Mouse (Mus musculus) cerebellum, adult 8-10 months (tissue): Measurements from ENCODE around the gene Ets2.
A peak's percentile ranks its signal among the peaks of the same experiment; 100 is the strongest.

ENCODE experiments used
- DNase-seq: peaks from one replicate; pipeline ENCODE4 v3.0.0; 2022

The Ets2 gene

GRCm38 (mm10) chr16:95701802-95702561 is at the start of gene Ets2:
Gene Ets2 (plus strand): TSS chr16:95702075.
- DNase-seq: peak; percentile 92

GRCm38 (mm10) chr16:95654204-95654611 is 47.7 kb upstream of the Ets2 start:
- DNase-seq: peak; percentile 12

DNA sequence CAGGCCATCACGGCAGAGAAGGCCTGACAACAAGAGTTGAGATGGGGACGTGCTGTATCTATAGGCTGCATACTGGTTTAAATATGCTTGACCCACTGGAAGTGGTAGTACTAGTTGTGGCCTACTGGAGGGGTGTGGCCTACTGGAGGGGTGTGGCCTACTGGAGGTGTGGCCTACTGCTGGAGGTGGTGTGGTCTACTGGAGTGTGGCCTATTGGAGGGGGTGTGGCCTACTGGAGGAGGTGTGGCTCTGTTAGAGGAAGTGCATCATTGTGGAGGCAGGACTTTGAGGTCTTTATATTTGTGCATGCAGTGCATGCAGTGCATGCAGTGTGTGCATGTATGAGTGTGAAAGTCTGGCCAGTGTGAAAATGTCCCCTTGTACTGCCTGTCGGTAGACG is 45.3 kb upstream of the Ets2 start:
- no peak for DNase-seq

- no peak for DNase-seq
Measured at GRCm38 (mm10) chr16:95657187-95657586, 44.7 kb upstream of the Ets2 start.

- DNase-seq: no peak
Measured at GRCm38 (mm10) chr16:95657756-95658155, 44.1 kb upstream of the Ets2 start.

DNA sequence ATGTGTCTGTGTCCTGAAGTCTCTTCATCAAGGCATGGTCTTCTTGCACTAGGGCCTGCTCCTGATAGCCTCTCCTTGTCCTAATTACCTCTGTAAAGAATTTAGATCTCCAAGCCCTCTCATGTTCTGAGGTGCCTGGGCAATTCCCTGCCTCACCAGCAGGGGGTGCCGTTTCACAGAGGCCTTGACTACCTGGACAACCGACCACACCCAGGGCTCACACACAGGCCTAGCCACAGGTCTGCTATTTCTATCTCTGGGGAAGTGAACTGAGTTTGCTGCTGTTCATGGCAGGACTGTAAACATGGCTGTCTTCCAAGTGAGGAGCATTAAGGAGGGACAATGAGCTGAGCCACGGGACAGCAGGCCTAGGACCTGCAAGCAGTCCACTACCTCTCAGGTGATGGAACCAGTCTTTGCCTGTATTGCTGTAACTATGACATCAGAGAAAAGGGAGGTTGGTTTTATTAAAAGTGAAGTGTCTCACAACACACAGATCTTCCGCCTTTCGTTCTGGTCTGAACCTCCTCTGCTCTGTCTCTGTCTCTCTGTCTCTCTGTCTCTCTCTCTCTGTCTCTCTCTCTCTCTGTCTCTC is 42.9 kb upstream of the Ets2 start:
- peak; percentile 30 for DNase-seq

DNA sequence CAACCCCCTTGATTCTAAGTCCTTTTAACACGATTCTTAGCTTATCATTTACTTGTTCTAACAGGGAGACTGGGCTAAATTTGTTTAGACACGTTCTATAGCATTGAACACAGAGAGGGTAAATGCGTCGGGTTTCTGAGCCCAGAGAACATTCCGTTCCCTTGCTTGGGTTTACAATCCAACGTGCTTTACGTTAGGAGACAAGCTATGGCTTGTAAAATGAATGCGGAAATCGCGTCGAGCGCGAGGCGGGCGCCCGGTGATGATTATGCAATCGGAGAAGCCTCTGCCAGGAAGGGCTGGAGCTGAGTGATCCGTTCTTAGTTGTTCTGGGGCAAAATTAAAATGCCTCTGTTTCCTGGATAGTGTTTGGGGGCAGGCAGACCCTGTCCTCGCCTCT is 42.4 kb upstream of the Ets2 start:
- DNase-seq: no peak

DNA sequence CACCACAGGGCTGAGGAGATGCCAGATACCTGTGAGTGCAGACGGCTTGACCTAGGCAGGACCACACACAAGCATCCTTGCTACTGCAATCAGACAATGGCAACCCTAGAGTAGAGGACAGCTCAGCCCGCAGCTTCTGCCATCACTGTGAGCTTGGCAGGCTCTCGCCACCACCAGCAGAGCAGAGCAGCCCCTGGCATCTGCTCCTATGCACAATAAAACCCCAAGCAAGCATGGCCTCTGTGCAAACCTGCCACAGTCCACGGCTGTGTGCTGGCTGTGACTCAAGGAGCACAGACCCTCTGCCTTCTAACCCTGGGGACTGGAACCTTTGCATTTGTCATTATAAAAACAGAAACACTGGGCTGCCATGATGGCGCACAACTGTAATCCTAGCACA is 41.0 kb upstream of the Ets2 start:
- peak; percentile 23 for DNase-seq

GRCm38 (mm10) chr16:95665472-95666131 is 36.3 kb upstream of the Ets2 start:
- DNase-seq: no peak

DNA sequence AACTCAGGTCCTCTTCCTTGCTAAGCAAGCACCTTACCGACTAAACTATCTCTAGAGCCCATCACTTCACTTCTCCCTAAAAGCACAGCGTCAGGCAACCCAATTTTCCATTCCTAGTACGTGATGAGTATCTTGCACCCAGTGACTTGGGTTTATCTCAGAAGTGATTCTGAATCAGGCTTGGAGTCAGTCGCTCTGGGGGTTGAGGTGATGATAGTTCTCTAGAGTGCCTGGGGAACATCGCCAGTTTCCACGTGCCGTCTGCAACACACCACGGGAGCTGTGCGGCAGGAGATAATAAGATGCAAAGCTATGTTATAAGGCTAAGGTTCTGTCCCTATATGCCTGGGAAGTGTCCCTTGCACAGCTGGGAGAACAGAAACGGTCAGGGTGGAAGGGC is 35.6 kb upstream of the Ets2 start:
- DNase-seq: no peak

- no peak for DNase-seq
Measured at GRCm38 (mm10) chr16:95667395-95668150, 34.3 kb upstream of the Ets2 start.

DNA sequence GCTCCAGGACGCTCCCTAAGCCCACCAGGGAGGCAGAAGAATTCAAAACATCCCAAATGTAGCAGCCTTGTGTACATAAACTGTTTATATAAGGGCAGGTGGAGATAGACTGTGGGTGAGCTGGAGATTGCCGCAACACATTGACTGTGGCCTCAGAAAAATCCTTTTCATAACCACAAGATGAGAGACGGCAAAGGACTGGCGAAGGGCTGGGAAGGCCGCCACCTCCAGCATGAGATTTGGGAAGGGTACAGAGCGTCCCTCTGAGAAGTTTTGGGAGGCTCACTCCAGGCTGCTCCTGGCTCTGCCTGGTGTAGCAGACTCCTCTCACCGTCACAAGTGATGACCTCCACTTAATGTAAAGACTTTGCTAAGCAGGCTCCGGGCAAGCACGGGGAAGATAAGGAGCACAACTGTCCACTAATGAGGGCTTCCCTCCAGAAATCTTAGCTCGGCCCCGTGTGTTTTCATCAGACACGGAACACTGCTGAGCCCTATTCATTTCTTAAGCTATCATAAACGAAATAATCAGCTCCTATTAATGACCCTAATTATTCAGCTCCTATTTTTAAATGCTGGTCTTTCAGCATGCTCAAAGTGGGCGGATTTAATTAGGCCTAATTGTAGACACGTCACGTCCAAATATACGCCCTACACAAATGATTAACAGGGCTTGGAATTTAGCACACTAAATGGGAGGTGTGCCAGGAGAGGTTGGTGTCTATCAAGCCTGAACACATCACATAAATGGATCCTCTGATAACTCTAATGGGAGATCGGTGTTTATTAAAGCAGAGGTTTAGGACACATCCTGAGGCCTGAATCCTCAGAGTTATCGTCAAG is 33.5 kb upstream of the Ets2 start:
- no peak for DNase-seq

DNA sequence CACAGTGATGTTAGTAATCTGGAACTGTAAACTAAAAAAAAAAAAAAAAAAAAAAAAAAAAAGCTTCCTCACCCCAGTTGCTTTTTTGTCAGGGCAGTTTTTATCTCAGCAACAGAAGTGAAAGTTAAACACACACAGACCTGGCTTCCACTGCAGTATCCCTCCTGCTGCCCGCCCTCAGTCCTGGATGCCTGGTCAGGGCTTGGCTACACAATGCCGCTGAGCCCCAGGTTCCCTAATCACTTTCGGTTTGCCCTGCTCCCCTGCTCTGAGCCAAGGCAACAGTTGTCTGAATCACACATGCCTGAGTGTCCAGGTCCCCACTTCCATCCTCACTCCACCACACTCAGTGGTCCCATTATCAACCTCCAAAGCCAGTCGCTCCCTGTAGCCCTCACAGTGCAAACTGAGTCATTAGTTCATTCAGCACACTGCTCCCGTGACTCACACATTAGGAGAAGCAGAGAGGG is 27.4 kb upstream of the Ets2 start:
- DNase-seq: no peak

- DNase-seq: no peak
Measured at GRCm38 (mm10) chr16:95675212-95675611, 26.7 kb upstream of the Ets2 start.

DNA sequence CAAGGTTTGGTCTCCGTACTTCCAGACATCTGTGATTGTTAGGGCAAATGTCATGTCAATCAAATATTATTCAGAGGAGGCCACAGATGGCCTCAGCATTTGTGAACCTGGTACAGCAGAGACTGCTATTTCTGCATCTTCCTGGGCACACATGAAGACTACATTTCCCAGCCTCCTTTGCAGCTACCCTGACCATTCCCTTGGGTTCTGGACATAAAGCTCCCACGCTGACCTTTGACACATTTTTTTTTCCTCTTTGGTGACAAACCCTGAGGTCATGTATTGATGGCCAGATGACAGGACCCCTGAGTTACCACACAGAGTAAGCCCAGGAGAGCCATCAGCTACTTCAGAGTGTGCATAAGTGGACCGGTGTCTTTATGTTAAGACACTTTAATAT is 25.2 kb upstream of the Ets2 start:
- no peak for DNase-seq

- DNase-seq: no peak
Measured at GRCm38 (mm10) chr16:95682431-95682892, 19.4 kb upstream of the Ets2 start.

GRCm38 (mm10) chr16:95685807-95686206 is 16.1 kb upstream of the Ets2 start:
- no peak for DNase-seq

GRCm38 (mm10) chr16:95686246-95686645 is 15.6 kb upstream of the Ets2 start:
- DNase-seq: no peak

- DNase-seq: no peak
Measured at GRCm38 (mm10) chr16:95686901-95687300, 15.0 kb upstream of the Ets2 start.

DNA sequence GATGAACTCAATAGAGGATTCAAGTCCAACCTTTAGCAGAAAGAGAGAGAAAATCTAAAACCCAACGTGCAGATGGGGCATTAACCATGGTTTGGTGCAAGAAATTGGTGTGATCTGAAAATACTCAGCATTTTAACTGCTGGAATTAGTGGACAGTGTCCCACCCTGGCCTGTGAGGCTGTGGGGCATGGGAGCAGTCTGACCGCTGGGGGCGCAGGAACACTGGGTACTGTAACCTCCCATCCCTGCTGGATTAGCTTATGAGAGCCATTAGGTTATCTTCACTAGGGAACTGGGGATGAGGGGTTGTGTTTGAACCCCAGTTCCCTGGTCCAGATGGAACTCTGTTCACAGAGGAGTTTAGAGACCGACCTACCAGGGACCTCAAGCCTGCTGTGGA is 13.9 kb upstream of the Ets2 start:
- no peak for DNase-seq

DNA sequence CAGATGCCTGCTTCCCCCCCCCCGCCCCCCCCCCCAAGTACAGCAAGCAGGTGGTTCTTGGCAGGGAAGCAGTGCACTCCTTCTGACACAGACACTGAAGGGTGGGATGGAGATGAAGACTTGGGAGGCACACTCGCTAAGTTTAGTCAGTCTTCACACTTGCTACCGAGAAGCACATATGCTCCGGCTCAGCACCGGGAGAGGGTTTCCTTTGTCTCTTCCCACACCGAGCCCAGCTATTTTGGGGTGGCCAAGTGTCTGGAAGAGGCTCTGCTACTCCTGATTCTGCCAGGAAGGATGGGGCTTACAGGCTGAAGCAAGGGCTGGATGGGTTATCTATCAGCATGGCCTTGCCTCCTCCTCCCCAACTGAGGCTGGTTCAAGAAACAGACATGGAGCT is 5.3 kb upstream of the Ets2 start:
- DNase-seq: no peak

- DNase-seq: no peak
Measured at GRCm38 (mm10) chr16:95699721-95700120, 2.2 kb upstream of the Ets2 start.
